Mouse (Mus musculus) CD4-positive helper T cell, adult 2 months (primary cell): ENCODE measurements at regions not wholly inside any gene's neighbourhood (a gene's known extent, or its start where the extent isn't known, plus 50 kb on each side); places are given as distances from the start of the nearest gene placed in this dataset.

ENCODE experiments used
- DNase-seq: peaks from one replicate; pipeline ENCODE4 v3.0.0-alpha.2; 2012; ENCODE audit warnings: low read depth, missing footprints, low spot score

DNA sequence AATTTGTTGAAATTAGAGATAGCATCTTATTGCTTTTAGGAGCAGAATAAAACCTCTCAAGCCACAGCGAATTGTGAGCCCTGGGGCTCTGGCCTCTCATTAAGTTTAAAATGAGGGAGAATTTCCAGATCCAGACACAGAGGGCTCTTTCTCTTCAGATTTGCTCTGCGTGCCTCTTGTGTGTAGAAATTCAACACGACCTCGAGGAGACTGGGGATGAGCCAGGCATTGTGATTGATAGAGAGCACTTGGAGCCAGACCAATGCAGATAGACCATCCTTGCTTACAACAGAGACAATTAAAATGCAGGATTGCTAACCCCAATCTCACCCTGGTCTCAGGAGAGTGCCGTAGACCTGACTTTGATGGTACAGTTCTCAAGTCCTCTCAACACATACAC, 121.9 kb upstream of the Gas1 start:
- DNase-seq, result no peak

GRCm38 (mm10) chr13:60303561-60303960, 126.4 kb upstream of the Gas1 start:
- no peak for DNase-seq

- no peak for DNase-seq
Measured at GRCm38 (mm10) chr13:60305028-60305810, 128.1 kb upstream of the Gas1 start.

DNA sequence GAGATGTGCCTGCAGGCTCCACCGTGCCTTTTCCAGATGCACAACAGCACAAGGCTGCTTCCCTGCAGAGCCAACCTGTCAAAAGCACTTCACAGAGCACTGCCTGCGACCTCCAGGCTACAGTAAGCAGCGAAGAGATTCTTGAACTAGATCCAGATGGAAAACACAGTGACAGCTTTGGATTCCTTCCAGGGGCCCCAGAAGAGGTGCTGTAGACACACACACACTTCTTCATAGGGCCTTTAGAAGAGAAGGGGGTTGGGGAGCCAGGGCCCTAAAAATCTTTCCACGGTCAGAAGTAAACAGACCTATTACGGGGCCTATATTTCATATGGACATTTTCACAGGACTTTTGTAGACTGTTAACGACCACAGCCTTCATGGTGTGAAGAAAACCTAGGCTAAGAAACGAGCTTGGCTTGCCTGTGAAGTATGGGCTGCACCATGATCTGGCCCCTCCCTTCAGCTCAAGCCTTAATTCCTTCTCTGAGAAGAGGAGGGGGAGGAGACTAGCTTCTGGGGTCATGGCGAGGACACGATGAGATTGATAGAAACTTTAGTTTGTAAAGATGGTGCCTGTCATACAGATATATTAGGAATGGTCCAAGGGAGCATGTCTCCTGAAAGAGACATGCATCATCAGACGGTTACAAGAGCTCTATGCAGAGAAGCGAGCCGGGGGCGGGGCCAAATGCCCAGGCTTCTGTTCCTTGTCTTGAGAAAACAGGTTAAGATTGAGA, 131.1 kb upstream of the Gas1 start:
- no peak for DNase-seq

GRCm38 (mm10) chr13:60309482-60309881, 132.3 kb upstream of the Gas1 start:
- DNase-seq, result no peak

DNA sequence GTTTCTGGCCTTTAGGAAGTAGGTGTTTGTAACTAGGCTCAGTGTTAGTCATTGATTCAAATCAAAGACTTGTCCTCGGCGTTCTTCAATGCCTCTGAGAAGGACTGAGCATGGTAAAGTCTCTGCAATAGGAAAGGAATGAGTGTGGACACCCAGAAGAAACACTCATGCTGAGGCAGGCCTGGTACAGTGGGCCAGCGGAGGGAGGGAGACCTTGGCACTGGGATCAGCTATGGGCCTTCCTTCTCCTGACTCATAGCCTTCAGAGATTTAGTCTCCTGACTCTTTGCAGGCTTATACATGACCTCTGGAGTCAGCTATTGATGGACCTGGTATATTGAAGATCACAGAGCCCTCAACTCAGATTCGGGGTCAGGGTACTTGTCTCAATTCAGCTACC, 132.8 kb upstream of the Gas1 start:
- no peak for DNase-seq

- no peak for DNase-seq
Measured at GRCm38 (mm10) chr13:60312397-60313085, 135.4 kb upstream of the Gas1 start.

DNA sequence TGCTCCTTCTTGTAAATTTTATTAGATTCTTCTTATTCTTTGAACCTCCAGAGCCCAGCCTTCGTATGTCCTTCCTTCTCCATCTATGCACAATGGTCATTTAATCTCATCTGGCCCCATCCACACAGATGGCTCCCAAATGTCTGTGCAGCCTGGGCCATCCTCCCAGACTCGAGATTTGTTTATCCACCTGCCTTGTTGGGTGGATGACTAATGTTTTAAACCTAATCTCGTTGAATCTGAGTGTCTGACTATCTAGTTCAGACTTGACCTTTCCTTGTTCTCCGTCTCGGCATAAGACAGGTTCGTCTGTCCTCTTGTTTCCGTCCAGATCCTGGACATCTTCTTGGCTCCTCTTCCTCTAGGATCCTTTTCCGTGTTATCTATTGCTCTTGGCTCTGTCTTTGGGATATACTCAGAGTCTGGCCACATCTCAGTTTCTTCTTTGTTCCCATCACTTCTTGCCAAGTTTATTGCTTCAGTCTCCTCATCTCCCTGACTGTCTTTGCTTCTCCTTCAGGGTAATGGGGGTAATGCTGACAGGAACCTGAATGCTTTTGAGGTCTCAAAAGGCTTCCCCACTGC, 141.4 kb upstream of the Gas1 start:
- DNase-seq, result no peak

DNA sequence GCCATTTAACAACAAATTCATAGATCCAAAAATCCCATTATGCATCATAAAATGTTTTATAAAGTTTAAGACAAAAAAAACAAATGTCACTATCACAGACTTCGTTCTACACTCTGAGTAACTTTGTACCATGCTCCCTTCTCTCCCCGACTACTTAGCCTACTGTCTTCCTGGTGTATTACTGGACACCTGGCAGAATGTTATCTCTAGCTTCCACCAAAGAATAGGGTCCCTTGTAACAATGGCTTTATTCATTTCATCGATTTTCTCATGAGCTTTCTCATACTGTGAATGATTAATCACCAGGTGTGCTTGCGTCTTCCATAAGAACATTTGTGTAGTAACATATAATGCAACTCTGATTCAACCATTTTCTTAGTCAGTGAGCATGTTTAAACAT, 142.1 kb upstream of the Gas1 start:
- DNase-seq, result no peak

GRCm38 (mm10) chr13:60319861-60320602, 142.9 kb upstream of the Gas1 start:
- DNase-seq, result no peak

DNA sequence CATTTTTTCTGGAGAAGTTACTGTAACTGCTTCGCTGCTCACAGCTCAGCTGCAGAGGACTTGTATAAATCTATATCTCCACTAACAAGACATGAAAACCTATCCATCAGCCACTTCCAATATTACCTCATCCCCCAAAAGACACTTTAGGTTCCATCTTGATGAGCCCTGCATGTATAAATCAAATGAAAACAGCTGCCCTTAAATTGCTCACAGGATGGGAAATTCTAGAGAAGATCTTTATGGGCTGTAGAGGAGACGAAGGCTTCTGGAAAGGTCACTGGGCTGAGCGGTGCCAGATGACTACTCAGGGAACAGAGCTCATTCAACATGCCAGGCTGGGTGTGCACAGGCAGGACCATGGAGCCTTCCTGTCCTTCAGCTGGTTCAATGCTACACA, 145.4 kb upstream of the Gas1 start:
- no peak for DNase-seq

DNA sequence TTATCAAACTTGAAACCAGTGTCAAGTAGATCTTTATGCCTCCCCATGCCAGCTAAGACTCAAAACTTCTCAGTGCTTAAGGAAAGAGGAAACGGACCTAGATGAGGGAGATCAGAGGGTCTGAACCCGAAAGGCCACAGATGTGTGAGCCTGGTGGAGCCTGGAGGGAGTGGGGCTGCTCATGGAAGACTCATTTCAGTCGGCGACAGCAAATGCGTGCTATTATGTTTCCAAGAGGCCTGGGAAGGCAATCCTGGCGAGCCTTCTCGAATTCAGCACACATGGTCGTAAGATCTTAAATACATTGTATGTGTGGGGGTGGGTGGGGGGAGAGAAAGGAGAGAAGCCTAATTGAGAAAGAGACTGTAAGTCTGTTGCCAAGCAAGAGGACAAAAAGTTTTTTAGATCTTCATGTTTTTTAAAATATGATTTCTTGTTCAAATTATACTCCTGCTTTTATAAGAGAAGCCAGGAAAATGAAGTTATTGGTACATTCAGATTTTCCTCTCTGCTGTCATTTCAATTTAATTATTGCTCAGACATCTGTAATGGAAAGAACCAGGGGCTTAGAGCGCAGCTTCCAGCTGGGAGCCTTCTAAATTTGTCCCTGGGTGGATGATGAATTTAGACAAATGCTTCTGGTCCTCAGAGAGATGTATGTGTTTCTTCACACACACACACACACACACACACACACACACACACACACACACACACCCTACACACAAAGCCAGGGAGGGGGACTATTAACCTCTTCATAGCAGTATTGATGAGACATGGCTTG, 153.5 kb upstream of the Gas1 start:
- DNase-seq, result no peak

GRCm38 (mm10) chr13:60336196-60336595, 159.0 kb upstream of the Gas1 start:
- DNase-seq, result no peak

DNA sequence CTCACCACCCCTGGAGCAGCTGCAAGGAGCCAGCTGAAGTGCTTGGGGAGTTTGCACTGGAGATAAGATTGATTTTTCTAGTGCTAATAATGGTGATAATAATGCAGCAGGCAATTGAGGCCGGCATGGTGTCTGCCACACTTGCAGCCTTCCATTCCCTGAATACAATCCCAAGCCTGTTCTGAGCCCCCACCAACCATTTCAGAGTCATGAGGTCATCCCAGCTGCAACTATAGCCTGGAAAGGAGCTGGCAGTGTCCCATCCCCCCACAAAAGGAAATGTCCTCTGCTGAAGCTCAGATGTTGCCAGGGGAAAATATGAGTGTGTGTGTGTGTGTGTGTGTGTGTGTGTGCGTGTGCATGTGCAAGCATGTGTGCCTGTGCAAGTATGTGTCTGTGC, 160.2 kb upstream of the Gas1 start:
- no peak for DNase-seq

DNA sequence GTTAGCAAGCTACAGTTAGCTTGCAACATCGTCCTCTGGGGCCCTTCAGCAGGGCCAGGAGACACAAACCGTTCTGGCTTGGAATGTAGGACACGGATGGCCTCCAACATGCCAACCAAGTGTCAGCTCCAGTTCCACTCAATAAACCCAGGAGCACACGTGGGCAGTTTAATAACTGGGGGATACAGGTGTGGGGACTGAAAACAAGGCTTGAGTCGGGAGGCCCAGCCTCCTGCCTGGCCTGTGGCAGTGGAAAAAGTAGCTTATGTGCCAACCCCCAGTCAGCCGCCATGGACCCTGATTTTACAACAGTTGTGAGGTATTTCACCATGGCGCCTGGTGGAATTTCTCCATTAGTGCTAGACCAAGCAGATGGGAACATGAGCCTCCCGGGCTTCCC, 160.9 kb upstream of the Gas1 start:
- DNase-seq, result no peak

DNA sequence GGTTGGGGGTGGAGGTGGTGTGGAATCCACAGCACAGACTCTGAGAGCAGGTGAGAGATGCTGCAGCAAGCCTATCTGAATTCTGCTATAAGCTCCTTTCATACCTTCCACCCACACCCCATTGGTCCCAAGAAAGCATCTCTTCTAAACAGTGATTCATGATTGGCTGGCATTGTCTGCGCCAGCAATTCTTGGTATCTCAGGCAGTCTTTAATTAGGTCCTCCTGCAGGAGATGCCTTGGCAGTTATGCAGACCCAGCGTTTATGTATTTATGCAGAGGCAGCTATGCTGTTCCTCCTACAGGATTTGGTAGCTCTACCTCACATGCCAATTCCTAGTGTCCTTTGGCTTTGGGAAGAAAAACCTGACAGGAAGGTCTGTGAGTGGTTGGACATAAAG, 162.9 kb upstream of the Gas1 start:
- no peak for DNase-seq

DNA sequence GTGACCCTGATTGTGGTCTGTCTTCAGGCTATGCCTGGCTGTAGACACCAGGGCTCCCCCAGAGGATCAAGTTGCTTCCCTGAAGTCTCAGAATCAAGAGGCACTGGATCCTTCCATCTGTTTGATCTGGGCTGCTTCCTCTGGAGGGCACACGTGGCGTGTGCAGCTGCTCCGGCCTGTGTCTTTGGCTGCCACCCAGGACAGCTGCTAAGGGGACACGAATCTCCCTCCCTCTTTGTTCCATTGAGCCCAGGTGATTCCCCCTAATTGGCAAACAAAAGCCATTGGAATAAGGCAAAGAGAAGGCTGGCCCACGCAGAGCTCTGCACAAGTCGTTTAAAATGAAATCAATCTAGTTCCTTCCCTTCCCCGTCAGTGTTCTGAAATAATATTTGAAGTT, 170.7 kb upstream of the Gas1 start:
- no peak for DNase-seq

GRCm38 (mm10) chr13:60348438-60348837, 171.3 kb upstream of the Gas1 start:
- no peak for DNase-seq

DNA sequence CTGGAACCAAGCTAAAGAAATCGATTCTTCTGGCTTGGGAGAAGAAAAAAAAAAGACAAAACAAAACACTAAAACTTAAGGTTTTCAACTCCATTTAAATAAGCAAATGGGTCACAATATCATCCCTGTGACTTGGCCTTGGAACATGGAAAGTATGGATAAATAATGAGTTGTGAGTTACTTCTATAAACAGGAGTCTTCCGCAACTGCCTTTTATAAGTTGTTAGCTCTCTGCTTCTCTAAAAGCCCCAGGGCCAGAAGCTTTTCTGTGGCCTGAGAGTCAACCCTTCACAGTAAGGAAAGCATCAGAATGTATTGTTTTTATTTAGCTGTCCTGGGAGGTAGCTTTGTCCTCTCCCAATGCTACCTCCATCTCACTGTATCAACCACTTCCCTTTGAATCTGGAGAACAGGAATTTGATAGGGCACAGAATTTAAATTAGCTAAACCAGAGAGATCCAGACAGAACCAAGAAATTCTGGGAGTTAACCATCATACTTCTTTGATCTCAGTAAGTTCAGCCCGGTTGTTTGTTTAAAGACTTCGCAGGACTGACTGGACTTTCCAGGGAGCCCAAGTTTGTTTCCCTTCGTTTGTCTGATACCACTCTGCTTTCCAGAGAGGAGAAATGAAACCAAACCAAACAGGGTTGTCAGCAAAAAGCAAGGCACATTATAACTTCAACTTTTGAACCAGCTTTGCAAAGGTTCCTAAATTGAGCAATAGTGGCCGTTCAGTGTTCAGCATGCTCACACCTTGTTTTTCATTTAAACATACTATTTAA, 178.7 kb upstream of the Gas1 start:
- no peak for DNase-seq
